Comparison of ENCODE assay signal across 9 mouse cellular contexts in the genomic region with DNA sequence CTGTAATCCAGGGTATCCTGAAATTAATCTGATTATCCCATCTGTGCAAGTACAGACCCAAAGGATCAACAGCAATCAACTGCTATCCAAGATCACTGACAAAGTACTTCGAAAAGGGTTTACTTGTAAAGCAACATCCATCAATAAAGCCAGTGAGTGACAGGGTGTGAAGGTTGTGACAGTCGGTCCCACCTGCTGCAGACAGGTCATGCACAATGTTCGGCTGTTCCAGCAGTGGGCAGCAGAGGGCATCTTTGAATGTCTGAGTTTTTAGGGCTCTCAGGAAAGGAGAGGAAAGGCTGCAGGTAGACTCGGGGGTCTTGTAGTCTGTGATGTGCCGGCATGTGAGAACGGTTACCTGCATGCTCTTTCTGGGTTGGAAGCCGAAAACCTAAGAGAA. TPM values are rescaled to one million over a fixed set of nuclear protein-coding genes. Genes with fewer than 3 reads are reported as not detected.
DNase-seq lines count a peak whose midpoint lies in the region; ATAC-seq and TF ChIP-seq lines count a peak whose summit lies in the region.
"Had no signal": no experiment of that assay in that cellular context is flagged by ENCODE, and none has a peak within 500 bp of the region (broad histone marks: within the 10 kb centered on the region; RNA-seq: fewer than 3 reads in every experiment).

No protein-coding gene starts in this region.

- peak; percentile 18 to 33 for DNase-seq in kidney, postnatal 4 days
- DNase-seq in retina, postnatal 7 days (ENCODE audit: low read depth, low spot score), result peak; percentile 23
- DNase-seq in cerebellum, adult 11 months, result no peak
- DNase-seq in urinary bladder, postnatal 36 days (ENCODE audit: low spot score in 2 of 2), result no peak
- no peak for DNase-seq in ovary, postnatal 10 days (ENCODE audit: low spot score)

- no peaks in the 10 kb centered on the region for H3K4me1 ChIP-seq in kidney, embryonic 14.5 days (ENCODE audit: control insufficient read depth, insufficient read depth, low read length)
- H3K4me1 ChIP-seq in ES-Bruce4 (ENCODE audit: control insufficient read depth, insufficient read depth, low read length), result no peaks in the 10 kb centered on the region
- H3K4me1 ChIP-seq in cortical plate, adult 2 months (ENCODE audit: control insufficient read depth, insufficient read depth, low read length), result no peaks in the 10 kb centered on the region

- ATAC-seq in kidney, embryonic 14.5 days (ENCODE audit: low FRiP score, low TSS enrichment), result no peak

- TF ChIP-seq POLR2A in ES-Bruce4 (IDR thresholded peaks at IDR 0.05; ENCODE audit: insufficient read depth, low read length), result no peak
- no peak for TF ChIP-seq POLR2A in cortical plate, adult 2 months (IDR thresholded peaks at IDR 0.05; ENCODE audit: extremely low read depth, insufficient read depth, low read length)

- no peak for TF ChIP-seq EP300 in ES-Bruce4 (IDR thresholded peaks at IDR 0.05; ENCODE audit: insufficient read depth, low read depth, low read length)

- H3K27ac ChIP-seq in kidney, embryonic 14.5 days (ENCODE audit: low read depth, low read length), result no peak overlapping the region
- H3K27ac ChIP-seq in ES-Bruce4 (ENCODE audit: insufficient read depth, low read length), result no peak overlapping the region
- H3K27ac ChIP-seq in cortical plate, adult 2 months (ENCODE audit: insufficient read depth, low read length), result no peak overlapping the region

- 79% methylated on average over 7 of the region's 7 CpGs for WGBS in kidney, embryonic 14.5 days

- H3K9me3 ChIP-seq in kidney, embryonic 14.5 days (ENCODE audit: control insufficient read depth, low read length), result no peaks in the 10 kb centered on the region
- H3K9me3 ChIP-seq in ES-Bruce4 (replicated peaks; ENCODE audit: control insufficient read depth, insufficient read depth, low read length, poor library complexity, severe bottlenecking), result no peaks in the 10 kb centered on the region

- H3K4me2 ChIP-seq in kidney, embryonic 14.5 days (replicated peaks; ENCODE audit: low read depth, low read length), result no peak overlapping the region

- TF ChIP-seq CTCF in ES-Bruce4 (IDR thresholded peaks at IDR 0.05; ENCODE audit: low read depth, low read length), result peak; percentile 65
- peak; percentile 46; the same call in 1 of the 2 replicates for TF ChIP-seq CTCF in cortical plate, adult 2 months (IDR thresholded peaks at IDR 0.05; ENCODE audit: extremely low read depth, insufficient read depth, low read length)

- H3K9ac ChIP-seq in kidney, embryonic 14.5 days (ENCODE audit: low read depth, low read length), result no peak overlapping the region
- H3K9ac ChIP-seq in ES-Bruce4 (ENCODE audit: low read depth, poor library complexity, severe bottlenecking), result no peak overlapping the region

- H3K4me3 ChIP-seq in kidney, embryonic 14.5 days (ENCODE audit: low read length), result no peak overlapping the region
- H3K4me3 ChIP-seq in ES-Bruce4 (ENCODE audit: low read depth, low read length), result no peak overlapping the region
- no peak overlapping the region for H3K4me3 ChIP-seq in cortical plate, adult 2 months (ENCODE audit: insufficient read depth, low read length)
- H3K4me3 ChIP-seq: myocyte had no signal

- no peaks in the 10 kb centered on the region for H3K27me3 ChIP-seq in kidney, embryonic 14.5 days (ENCODE audit: control insufficient read depth, insufficient read depth, low read length)
- H3K27me3 ChIP-seq in ES-Bruce4 (ENCODE audit: control insufficient read depth, insufficient read depth, low read length, poor library complexity, severe bottlenecking), result no peaks in the 10 kb centered on the region

- peaks cover 55% of the 10 kb centered on the region for H3K36me3 ChIP-seq in kidney, embryonic 14.5 days (ENCODE audit: control insufficient read depth, insufficient read depth, low read length)
- H3K36me3 ChIP-seq in ES-Bruce4 (ENCODE audit: control insufficient read depth, insufficient read depth, low read length, poor library complexity, severe bottlenecking), result peaks cover 22% of the 10 kb centered on the region

RNA-seq across cellular contexts. Expression of a gene that starts 7.2 kb away (rescaled TPM):
- 99.2 and 105 TPM in 2 replicates for polyA plus RNA-seq in kidney, embryonic 14.5 days (2014; fragmentation: Nextera tagmentation; extraction: Ambion mirVana)
- 94.9 and 97.2 TPM in 2 replicates for polyA plus RNA-seq in ES-Bruce4 (2011; ENCODE audit: insufficient read depth, insufficient read length, low read depth, missing spikeins)
- 22.0 and 23.2 TPM in 2 replicates for polyA plus RNA-seq in cortical plate, adult 2 months (2012; rRNA removed)

Comparison
In these comparisons a context has a peak if more than half of its experiments do, and no peak if none do; other contexts are left out.
1. DNase-seq: peak in kidney, postnatal 4 days (2 of 2) and retina, postnatal 7 days (single experiment); none in cerebellum, adult 11 months (single experiment), urinary bladder, postnatal 36 days (0 of 2) and ovary, postnatal 10 days (single experiment).